Mouse (Mus musculus) hindbrain, embryonic 11.5 days (tissue): ENCODE measurements around the gene Cmpk2. TPM values are rescaled to one million over a fixed set of nuclear protein-coding genes. Genes with fewer than 3 reads are reported as not detected.
A peak's percentile ranks its signal among the peaks of the same experiment; 100 is the strongest.
"Not testable (repeated sequence)": the region's sequence is repeated elsewhere in the genome, so short reads cannot be mapped to it uniquely, and the experiment has no call there.

Experiments used
- ATAC-seq: fragments of 200-750 bp; cut with Nextera tagmentation; 2 replicates; pipeline ENCODE4 v1.8.0; 2017; ENCODE audit warnings: mild to moderate bottlenecking, moderate TSS enrichment, moderate library complexity; ENCODE audit not compliant: low FRiP score
- DNase-seq: peaks from one replicate; pipeline ENCODE4 v3.0.0-alpha.2; 2015; ENCODE audit warnings: low spot score
- H3K27ac ChIP-seq: fragments of 300-500 bp; sonication (generic); 2 replicates; pipeline ENCODE4 v1.5.1; 2014; ENCODE audit warnings: mild to moderate bottlenecking, low read depth, low read length
- H3K27me3 ChIP-seq: fragments of 300-500 bp; sonication (generic); 2 replicates; pipeline ENCODE4 v1.6.1; 2014; ENCODE audit warnings: mild to moderate bottlenecking, low read length, moderate library complexity, mixed read lengths; ENCODE audit not compliant: control insufficient read depth, insufficient read depth
- H3K36me3 ChIP-seq: fragments of 300-500 bp; sonication (generic); 2 replicates; pipeline ENCODE4 v1.6.1; 2014; ENCODE audit warnings: mild to moderate bottlenecking, low read length, moderate library complexity, mixed read lengths; ENCODE audit not compliant: control insufficient read depth, insufficient read depth
- H3K4me1 ChIP-seq: fragments of 300-500 bp; sonication (generic); replicated peaks from 2 replicates; pipeline ENCODE4 v1.6.1; 2014; ENCODE audit warnings: low read length, mixed read lengths; ENCODE audit not compliant: control insufficient read depth, insufficient read depth
- H3K4me2 ChIP-seq: fragments of 300-500 bp; sonication (generic); replicated peaks from 2 replicates; pipeline ENCODE4 v1.6.1; 2014; ENCODE audit warnings: mild to moderate bottlenecking, low read depth, low read length
- H3K4me3 ChIP-seq: fragments of 300-500 bp; sonication (generic); 2 replicates; pipeline ENCODE4 v1.5.1; 2014; ENCODE audit warnings: low read depth, low read length
- H3K9ac ChIP-seq: fragments of 300-500 bp; sonication (generic); 2 replicates; pipeline ENCODE4 v1.6.1; 2014; ENCODE audit warnings: low read depth, low read length
- H3K9me3 ChIP-seq: fragments of 300-500 bp; sonication (generic); 2 replicates; pipeline ENCODE4 v1.6.1; 2016; ENCODE audit warnings: low read length; ENCODE audit not compliant: control insufficient read depth
- WGBS: fragments of 180-500 bp; shearing (Covaris S2); extraction: QIAGEN DNeasy Blood & Tissue Kit; methylation state at CpG from one replicate; pipeline ENCODE4 v1.1.7; 2014; 5-methylcytosine and 5-hydroxymethylcytosine counted together
- polyA plus RNA-seq: library from polyadenylated mRNA; unstranded; fragments of >200 nt; fragmentation: Nextera tagmentation; extraction: Ambion mirVana; gene quantifications from 2 replicates; pipeline ENCODE4 v1.2.1, GENCODE M21; 2014

The Cmpk2 gene
- 8.8 and 9.7 TPM in 2 replicates for polyA plus RNA-seq

DNA sequence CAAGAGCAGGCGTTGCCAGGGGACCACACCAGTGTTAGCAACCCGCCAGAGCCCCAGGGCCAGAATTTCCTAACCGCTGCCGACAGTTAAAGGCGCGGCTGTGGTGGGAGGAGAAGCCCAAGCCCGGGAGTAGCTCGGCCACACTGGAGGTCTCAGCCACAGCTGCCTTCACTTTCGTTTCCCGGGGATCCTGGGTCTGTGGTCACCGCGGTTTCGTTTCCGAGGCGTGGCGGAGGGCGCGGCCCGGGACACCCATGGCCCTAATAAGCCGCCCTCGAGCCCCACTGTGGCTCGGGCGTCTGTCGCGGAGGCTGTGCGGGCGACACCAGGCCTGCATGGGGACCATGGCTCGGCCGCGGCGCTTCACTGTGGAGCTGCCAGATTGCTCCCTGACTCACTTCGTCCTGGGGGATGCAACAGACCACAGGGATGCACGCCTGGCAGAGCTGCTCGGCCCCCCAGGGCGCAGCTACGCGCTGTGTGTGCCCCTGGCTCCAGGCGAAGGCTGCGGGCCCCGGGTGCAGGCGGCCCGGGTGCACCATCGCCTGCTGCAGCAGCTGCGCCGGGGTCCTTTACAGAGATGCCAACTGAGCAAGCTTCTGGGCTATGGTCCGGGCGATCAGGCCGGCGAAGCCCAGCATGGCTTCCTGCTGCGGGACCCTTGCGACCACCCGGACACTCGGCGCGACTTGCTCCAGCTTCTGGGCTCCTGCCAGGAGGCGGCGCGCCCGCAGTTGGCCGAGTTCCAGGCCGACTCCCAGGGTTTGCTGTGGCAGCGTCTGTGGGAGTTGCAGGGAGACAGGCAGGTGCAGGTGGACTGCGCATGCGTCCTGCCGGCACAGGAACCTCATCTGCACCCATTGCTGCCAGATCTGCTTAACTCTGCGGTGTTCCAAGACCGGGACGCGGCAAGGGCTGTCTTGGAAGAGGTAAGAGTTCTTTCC lies at the start of gene Cmpk2:
Gene Cmpk2 (plus strand): TSS at position 107 of the 944 bp plus-strand sequence.
- Histone ChIP-seq H3K27me3 (no peaks in the 10 kb centered on the region), H3K9ac (peak within 1 kb of the TSS; percentile 89), H3K4me3 (peak within 1 kb of the TSS; percentile 70), H3K36me3 (no peaks in the 10 kb centered on the region), H3K9me3 (no peaks in the 10 kb centered on the region), H3K4me1 (0 out of 2 replicates have a peak, but pooled peaks cover 4% of the 10 kb centered on the region), H3K27ac (peak within 1 kb of the TSS; percentile 87), H3K4me2 (peak within 1 kb of the TSS; percentile 98)
- ATAC-seq, result peak; percentile 85
- WGBS, result under 1% methylated on average over 66 of the region's 69 CpGs
- DNase-seq, result peak; percentile 83

DNA sequence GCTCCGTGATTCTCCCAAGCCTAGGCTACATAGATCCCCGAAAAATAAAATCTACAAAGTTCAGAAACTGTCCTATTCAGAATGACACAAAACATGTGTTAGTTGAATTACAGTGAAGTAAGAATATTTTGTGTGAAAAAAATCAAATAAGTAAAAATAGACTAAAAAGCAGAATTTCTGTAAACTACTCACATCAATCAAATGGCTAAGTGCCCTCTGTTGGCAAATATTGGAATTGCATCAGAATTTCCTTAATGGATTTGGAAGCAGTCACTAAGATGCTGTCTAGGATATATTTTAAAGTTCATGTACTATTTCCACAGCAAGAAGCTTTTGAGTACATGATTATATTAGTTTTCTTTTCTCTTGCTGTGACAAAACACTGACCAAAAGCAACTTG lies 44.2 kb upstream of the Cmpk2 start:
- no peaks in the 10 kb centered on the region for H3K9me3 ChIP-seq
- ATAC-seq, result no peak
- no peak overlapping the region for H3K4me2 ChIP-seq
- no peak overlapping the region for H3K9ac ChIP-seq
- no peaks in the 10 kb centered on the region for H3K36me3 ChIP-seq
- H3K4me1 ChIP-seq, result no peaks in the 10 kb centered on the region
- DNase-seq, result peak; percentile 73
- no peaks in the 10 kb centered on the region for H3K27me3 ChIP-seq
- no peak overlapping the region for H3K4me3 ChIP-seq
- 95% methylated on average over 2 of the region's 2 CpGs for WGBS
- no peak overlapping the region for H3K27ac ChIP-seq

DNA sequence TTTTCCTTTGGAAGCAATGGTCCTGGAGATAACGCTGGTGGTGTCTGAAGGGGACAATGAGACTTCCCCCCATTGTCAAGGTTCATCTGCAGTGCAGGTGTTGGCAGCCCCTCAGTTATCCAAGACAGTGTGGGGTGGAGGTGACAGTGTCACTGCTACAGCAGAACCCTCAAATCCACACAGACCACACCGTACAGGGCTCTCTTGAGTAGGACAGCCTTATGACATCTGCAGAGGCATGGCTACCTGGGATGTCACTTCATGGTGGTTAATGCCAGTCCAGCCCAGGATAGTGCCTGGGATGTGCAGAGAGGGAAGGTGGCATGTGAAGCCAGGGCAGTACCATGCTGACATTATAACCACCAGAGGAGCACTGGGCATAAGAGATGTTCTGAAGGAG lies 40.2 kb upstream of the Cmpk2 start:
- not testable (repeated sequence) for H3K4me1 ChIP-seq, H3K4me3 ChIP-seq, H3K9me3 ChIP-seq, H3K9ac ChIP-seq, H3K27me3 ChIP-seq, H3K4me2 ChIP-seq, DNase-seq, H3K36me3 ChIP-seq, ATAC-seq, H3K27ac ChIP-seq
- 100% methylated on average over 2 of the region's 2 CpGs for WGBS

DNA sequence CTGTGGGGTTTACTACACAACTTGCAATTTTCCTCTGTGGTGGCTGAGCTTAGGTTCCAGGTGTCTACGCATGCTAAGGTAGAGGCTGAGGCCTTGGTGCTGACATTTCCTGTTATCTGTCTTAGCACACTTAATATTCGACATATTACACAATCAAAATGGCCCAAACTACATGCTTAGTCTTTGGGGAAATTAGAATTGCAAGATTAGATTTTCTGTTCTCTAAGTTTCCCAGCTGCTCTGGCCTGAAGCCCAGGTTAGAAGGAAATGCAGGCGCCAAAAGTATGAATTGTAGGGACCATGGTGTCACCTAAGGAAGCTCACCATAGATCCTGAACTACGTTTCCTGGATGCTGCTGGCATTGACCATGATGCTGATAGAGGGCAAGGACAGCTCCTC lies 32.7 kb upstream of the Cmpk2 start:
- 94% methylated on average over 4 of the region's 4 CpGs for WGBS
- no peak overlapping the region for H3K9ac ChIP-seq
- H3K27me3 ChIP-seq, result no peaks in the 10 kb centered on the region
- no peaks in the 10 kb centered on the region for H3K4me1 ChIP-seq
- H3K36me3 ChIP-seq, result no peaks in the 10 kb centered on the region
- no peak overlapping the region for H3K4me3 ChIP-seq
- no peak for ATAC-seq
- no peaks in the 10 kb centered on the region for H3K9me3 ChIP-seq
- no peak overlapping the region for H3K27ac ChIP-seq
- H3K4me2 ChIP-seq, result no peak overlapping the region
- no peak for DNase-seq

DNA sequence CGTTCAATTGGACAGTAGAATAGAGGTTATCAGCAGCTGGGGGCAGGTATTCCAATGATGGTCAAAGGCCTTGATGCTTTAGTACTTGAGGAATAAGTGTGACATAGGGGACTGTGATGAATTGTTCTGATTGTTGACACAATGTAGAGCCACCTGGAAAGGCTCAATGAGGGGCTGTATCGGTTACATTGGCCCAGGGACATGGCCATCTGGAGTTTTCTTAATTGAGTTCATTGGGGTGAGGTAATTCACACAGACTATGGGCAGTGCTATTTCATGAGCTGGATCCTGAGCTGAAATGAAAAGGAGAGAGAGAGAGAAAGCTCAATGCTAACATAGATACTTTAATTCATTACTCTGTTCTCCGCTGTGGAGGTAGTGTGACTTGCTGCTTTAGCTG lies 31.1 kb upstream of the Cmpk2 start:
- H3K27ac ChIP-seq, result no peak overlapping the region
- ATAC-seq (no peak), DNase-seq (no peak)
- no peak overlapping the region for H3K4me3 ChIP-seq
- H3K27me3 ChIP-seq, result no peaks in the 10 kb centered on the region
- H3K9me3 ChIP-seq, result no peaks in the 10 kb centered on the region
- no peak overlapping the region for H3K4me2 ChIP-seq
- no peaks in the 10 kb centered on the region for H3K36me3 ChIP-seq
- no peaks in the 10 kb centered on the region for H3K4me1 ChIP-seq
- no peak overlapping the region for H3K9ac ChIP-seq
- WGBS, result 83% methylated on average over 3 of the region's 3 CpGs

DNA sequence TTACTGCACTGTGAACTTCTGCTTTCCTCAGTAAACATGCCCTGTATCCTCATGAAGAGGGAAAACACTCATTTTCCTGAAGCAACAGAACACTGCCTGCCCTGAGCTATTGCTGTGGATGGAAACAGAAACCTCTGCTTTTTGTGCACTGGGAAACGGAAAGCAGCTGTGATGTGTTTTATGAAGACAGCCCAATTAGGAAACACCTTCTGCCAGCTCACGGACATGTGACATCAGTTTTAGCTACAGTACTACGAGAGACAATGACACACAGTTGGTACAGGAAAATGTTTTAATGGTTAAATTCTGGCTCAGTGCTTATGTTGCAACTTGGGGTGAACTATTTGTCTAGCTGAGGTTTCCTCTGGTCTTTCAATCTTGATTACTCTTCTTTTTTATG lies 29.6 kb upstream of the Cmpk2 start:
- no peaks in the 10 kb centered on the region for H3K4me1 ChIP-seq
- ATAC-seq, result no peak
- no peak for DNase-seq
- 91% methylated on average over 3 of the region's 3 CpGs for WGBS
- no peak overlapping the region for H3K27ac ChIP-seq
- H3K36me3 ChIP-seq, result no peaks in the 10 kb centered on the region
- no peak overlapping the region for H3K4me2 ChIP-seq
- H3K9ac ChIP-seq, result no peak overlapping the region
- H3K9me3 ChIP-seq, result no peaks in the 10 kb centered on the region
- no peak overlapping the region for H3K4me3 ChIP-seq
- no peaks in the 10 kb centered on the region for H3K27me3 ChIP-seq

DNA sequence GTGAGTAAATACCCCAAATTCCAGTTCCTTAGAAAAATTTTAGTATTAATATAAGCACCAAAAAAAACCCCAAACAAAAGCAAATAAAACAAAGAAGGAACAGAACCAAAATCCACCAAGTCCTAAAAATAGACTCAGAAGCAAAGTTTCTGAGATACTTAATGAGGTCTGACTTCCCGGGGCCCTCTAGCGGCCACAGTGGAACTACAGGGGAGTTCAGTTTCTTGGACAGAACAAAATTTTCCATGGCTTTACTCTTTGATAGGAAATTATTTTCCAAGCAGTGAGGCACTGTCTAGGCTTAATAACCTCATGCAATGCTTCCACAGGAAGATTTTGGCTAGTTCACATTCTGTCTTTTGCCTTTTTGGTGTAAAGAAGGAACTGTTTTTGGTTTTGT lies 24.9 kb upstream of the Cmpk2 start:
- H3K4me2 ChIP-seq, result no peak overlapping the region
- WGBS, result 0% methylated on average over 2 of the region's 2 CpGs
- no peaks in the 10 kb centered on the region for H3K9me3 ChIP-seq
- no peaks in the 10 kb centered on the region for H3K27me3 ChIP-seq
- H3K4me3 ChIP-seq, result no peak overlapping the region
- no peak overlapping the region for H3K9ac ChIP-seq
- ATAC-seq (no peak), DNase-seq (peak; percentile 83)
- no peaks in the 10 kb centered on the region for H3K36me3 ChIP-seq
- H3K4me1 ChIP-seq, result no peaks in the 10 kb centered on the region
- no peak overlapping the region for H3K27ac ChIP-seq

DNA sequence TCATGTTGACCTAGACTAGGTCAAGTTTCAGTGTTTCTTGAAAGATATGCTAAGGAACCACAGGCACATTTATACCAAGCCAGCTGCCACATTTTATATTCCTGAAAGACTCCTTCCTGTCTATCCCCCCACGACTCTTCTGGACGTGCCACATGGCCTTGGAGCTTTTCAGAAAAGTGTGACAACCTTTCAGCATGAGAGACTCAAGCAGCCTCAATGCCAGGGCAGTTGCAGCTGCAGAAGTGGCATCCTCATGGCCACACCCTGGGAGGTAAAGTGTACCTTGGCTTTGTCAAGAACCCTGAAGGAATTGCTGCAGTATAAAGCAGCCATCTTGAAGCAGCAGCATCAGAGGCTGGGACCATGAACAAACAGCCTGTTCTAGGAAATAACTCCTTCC lies 24.5 kb upstream of the Cmpk2 start:
- ATAC-seq (no peak), DNase-seq (no peak)
- Histone ChIP-seq H3K9me3 (no peaks in the 10 kb centered on the region), H3K27ac (no peak overlapping the region), H3K27me3 (no peaks in the 10 kb centered on the region), H3K4me2 (no peak overlapping the region), H3K36me3 (no peaks in the 10 kb centered on the region), H3K4me3 (no peak overlapping the region), H3K9ac (no peak overlapping the region), H3K4me1 (no peaks in the 10 kb centered on the region)
- WGBS, result 87% methylated on average over 2 of the region's 2 CpGs
